Mouse (Mus musculus) embryonic facial prominence, embryonic 13.5 days (tissue): ENCODE measurements around the gene Arl6. TPM values are rescaled to one million over a fixed set of nuclear protein-coding genes. Genes with fewer than 3 reads are reported as not detected.

Experiments
- polyA plus RNA-seq: library from polyadenylated mRNA; unstranded; fragments of >200 nt; fragmentation: Nextera tagmentation; extraction: Ambion mirVana; gene quantifications from 2 replicates; pipeline ENCODE4 v1.2.1, GENCODE M21; 2015

The Arl6 gene
- polyA plus RNA-seq, 1 experiment from 2014 or later = 28.3 TPM

Other genes starting within 250 kb of the Arl6 start
- 0.04 and 0.14 TPM in 2 replicates for gene Gabrr3, start 232.1 kb downstream of the Arl6 start, polyA plus RNA-seq
- gene Riox2, start 167.6 kb downstream of the Arl6 start, polyA plus RNA-seq = 35.5 and 35.6 TPM in 2 replicates
- gene Crybg3, start 38.4 kb downstream of the Arl6 start, polyA plus RNA-seq = 9.8 and 10.7 TPM in 2 replicates